Mouse (Mus musculus) small intestine, adult 2 months (tissue): ENCODE data around the gene F10. TPM values are rescaled to one million over a fixed set of nuclear protein-coding genes. Genes with fewer than 3 reads are reported as not detected.

Source experiments
- H3K27ac ChIP-seq: fragments of 200-500 bp; 2 replicates; pipeline ENCODE4 v1.5.1; 2012; ENCODE audit warnings: low read depth, low read length, control low read depth, inconsistent platforms; ENCODE audit not compliant: insufficient read depth
- H3K27me3 ChIP-seq: fragments of 200-500 bp; 2 replicates; pipeline ENCODE4 v1.6.1; 2012; ENCODE audit warnings: mild to moderate bottlenecking, moderate library complexity, low read length, inconsistent platforms; ENCODE audit not compliant: control insufficient read depth, insufficient read depth
- H3K36me3 ChIP-seq: fragments of 200-500 bp; 2 replicates; pipeline ENCODE4 v1.6.1; 2012; ENCODE audit warnings: mild to moderate bottlenecking, low read length, control low read depth, inconsistent platforms; ENCODE audit not compliant: control insufficient read depth, insufficient read depth
- H3K4me1 ChIP-seq: fragments of 200-500 bp; 2 replicates; pipeline ENCODE4 v1.6.1; 2012; ENCODE audit warnings: low read length, inconsistent platforms, mixed read lengths; ENCODE audit not compliant: control insufficient read depth, insufficient read depth, insufficient read length
- H3K4me3 ChIP-seq: fragments of 200-500 bp; 2 replicates; pipeline ENCODE4 v1.5.1; 2012; ENCODE audit warnings: low read depth, mild to moderate bottlenecking, control low read depth, inconsistent platforms, low read length, moderate library complexity
- CTCF ChIP-seq: fragments of 200-500 bp; IDR thresholded peaks from 2 replicates; pipeline ENCODE4 v1.5.1; 2012; ENCODE audit warnings: low read depth, mild to moderate bottlenecking, control low read depth, inconsistent platforms, low read length, moderate library complexity, mixed read lengths; ENCODE audit not compliant: insufficient replicate concordance, insufficient read length; ENCODE audit errors: extremely low read depth
- POLR2A ChIP-seq: fragments of 200-500 bp; IDR thresholded peaks from 2 replicates; pipeline ENCODE4 v1.6.1; 2012; ENCODE audit warnings: low read depth, mild to moderate bottlenecking, control low read depth, inconsistent platforms, low read length, moderate library complexity
- WGBS: fragments of 180-500 bp; shearing (Covaris S2); methylation state at CpG from one replicate; pipeline ENCODE4 v1.1.7; 2018; 5-methylcytosine and 5-hydroxymethylcytosine counted together
- polyA plus RNA-seq: library from polyadenylated mRNA; depleted of rRNA; stranded (reverse); fragments of >200 nt; gene quantifications from 2 replicates; pipeline ENCODE4 v1.2.3, GENCODE M21; 2012

The F10 gene
- polyA plus RNA-seq, 1 experiment = 0.19 TPM

DNA sequence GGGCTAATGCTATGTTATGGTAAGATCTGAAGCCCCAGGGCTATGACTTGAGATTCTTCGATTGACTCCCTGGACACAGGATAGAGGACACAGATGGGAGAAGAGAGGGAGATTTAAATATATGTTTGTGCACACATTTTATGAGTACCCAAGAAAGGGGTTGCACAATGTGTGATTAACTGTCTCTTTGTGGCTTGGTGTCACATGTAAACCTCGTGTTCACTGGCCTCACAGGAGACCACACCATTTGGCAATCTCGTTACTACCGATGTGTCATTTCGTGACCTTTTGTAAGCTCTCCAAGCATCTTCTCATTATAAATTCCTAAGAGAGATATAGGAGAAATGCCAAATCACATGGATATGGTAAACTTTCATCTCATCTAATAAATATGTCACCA lies 9.5 kb upstream of the F10 start:
- H3K4me3 ChIP-seq = no peak overlapping the region
- H3K36me3 ChIP-seq = no peaks in the 10 kb centered on the region
- WGBS = 74% methylated on average over 5 of the region's 5 CpGs
- H3K27me3 ChIP-seq = no peaks in the 10 kb centered on the region
- no peak overlapping the region for H3K27ac ChIP-seq
- no peak for TF ChIP-seq POLR2A
- no peak for TF ChIP-seq CTCF
- H3K4me1 ChIP-seq = no peaks in the 10 kb centered on the region

GRCm38 (mm10) chr8:13028482-13028881 lies 8.6 kb upstream of the F10 start:
- H3K36me3 ChIP-seq = no peaks in the 10 kb centered on the region
- no peak for TF ChIP-seq POLR2A
- TF ChIP-seq CTCF = no peak
- WGBS = 35% methylated on average over 5 of the region's 5 CpGs

DNA sequence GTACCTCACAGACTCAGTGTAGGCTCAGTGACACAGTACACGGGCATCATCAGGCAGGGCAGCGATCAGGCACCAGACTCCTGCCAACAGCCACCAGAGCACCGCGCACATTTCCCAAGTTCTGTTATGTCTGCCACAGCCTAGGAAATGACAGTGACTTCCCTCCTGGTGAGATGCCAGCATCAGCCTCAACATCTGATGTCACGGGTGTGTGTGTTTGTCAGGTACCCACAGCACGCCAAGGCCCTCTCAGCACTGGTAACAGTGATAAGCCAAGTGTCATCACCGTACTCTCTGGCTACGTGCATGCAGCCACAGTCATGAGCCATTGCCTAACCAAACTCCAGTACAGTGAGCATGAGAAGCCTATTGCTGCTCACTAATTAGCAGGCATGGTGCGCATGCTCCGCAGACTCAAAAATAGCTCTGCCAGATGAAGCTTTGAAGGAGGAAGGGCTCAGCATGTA lies 729 bp upstream of the F10 start:
- H3K36me3 ChIP-seq = no peaks in the 10 kb centered on the region
- 82% methylated on average over 10 of the region's 10 CpGs for WGBS
- TF ChIP-seq POLR2A = no peak
- no peak for TF ChIP-seq CTCF
- H3K27ac ChIP-seq = no peak overlapping the region
- no peaks in the 10 kb centered on the region for H3K4me1 ChIP-seq
- H3K4me3 ChIP-seq = no peak overlapping the region
- no peaks in the 10 kb centered on the region for H3K27me3 ChIP-seq

More at GRCm38 (mm10) chr8:13028482-13028881, 8.6 kb upstream of the F10 start:
- Histone ChIP-seq H3K4me1 (no peaks in the 10 kb centered on the region), H3K27me3 (no peaks in the 10 kb centered on the region), H3K27ac (no peak overlapping the region), H3K4me3 (no peak overlapping the region)

- no peak overlapping the region for H3K4me3 ChIP-seq
- WGBS = 38% methylated on average over 5 of the region's 5 CpGs
- TF ChIP-seq POLR2A = no peak
- no peak for TF ChIP-seq CTCF
- H3K36me3 ChIP-seq = no peaks in the 10 kb centered on the region
- H3K27ac ChIP-seq = no peak overlapping the region
- no peaks in the 10 kb centered on the region for H3K27me3 ChIP-seq
- H3K4me1 ChIP-seq = no peaks in the 10 kb centered on the region
Observed at GRCm38 (mm10) chr8:13037569-13037968, 461 bp downstream of the F10 start.

DNA sequence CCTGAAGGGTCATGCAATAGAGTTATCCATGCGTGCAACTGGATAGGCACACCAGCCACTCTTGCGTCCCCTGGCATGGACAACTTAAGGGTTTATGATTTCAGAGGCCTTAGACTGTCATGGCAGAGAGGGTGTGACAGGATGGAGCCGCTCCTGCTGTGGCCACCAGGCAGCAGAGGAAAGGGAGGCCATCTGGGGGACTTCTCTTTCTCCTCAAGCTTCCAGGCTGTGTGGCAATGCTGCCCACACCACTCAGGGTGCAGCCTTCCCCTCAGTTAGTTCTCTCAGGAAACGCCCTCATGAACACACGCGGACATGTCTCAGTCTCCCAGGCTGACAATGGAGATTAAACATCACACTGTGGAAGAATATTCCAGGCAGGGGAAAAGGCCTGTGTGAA lies 1.9 kb downstream of the F10 start:
- WGBS = 77% methylated on average over 6 of the region's 6 CpGs
- H3K4me3 ChIP-seq = no peak overlapping the region
- H3K27ac ChIP-seq = no peak overlapping the region
- TF ChIP-seq CTCF (no peak), POLR2A (no peak)
- H3K4me1 ChIP-seq = no peaks in the 10 kb centered on the region
- no peaks in the 10 kb centered on the region for H3K27me3 ChIP-seq
- H3K36me3 ChIP-seq = no peaks in the 10 kb centered on the region

- Histone ChIP-seq H3K27me3 (no peaks in the 10 kb centered on the region), H3K27ac (no peak overlapping the region), H3K4me1 (no peaks in the 10 kb centered on the region), H3K36me3 (no peaks in the 10 kb centered on the region), H3K4me3 (no peak overlapping the region)
- TF ChIP-seq POLR2A = no peak
- TF ChIP-seq CTCF = no peak
- WGBS = 63% methylated on average over 4 of the region's 4 CpGs
Observed at GRCm38 (mm10) chr8:13041459-13041858, 4.4 kb downstream of the F10 start.

DNA sequence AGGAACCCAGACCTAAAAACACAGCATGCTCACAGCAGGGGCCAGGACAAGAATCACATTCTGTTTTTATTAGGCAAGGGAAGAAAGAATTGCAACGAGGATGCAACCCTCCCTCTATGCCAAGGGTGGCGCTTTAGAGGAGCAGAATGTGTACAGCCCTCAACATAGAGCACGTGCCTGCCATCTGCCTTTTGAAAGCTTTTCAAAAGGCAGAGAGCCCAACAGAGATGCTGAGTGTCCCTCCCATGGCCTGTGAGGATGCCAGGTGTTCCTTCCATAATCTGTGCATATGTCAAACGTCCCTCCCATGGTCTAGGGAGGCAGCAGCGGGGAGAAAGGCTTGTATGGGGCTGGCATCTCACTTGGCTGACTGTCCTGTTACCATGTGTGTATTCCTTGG lies 10.5 kb downstream of the F10 start:
- H3K27me3 ChIP-seq = no peaks in the 10 kb centered on the region
- no peaks in the 10 kb centered on the region for H3K4me1 ChIP-seq
- H3K4me3 ChIP-seq = no peak overlapping the region
- TF ChIP-seq POLR2A (no peak), CTCF (no peak)
- WGBS = 54% methylated on average over 5 of the region's 5 CpGs
- H3K36me3 ChIP-seq = no peaks in the 10 kb centered on the region
- H3K27ac ChIP-seq = no peak overlapping the region

DNA sequence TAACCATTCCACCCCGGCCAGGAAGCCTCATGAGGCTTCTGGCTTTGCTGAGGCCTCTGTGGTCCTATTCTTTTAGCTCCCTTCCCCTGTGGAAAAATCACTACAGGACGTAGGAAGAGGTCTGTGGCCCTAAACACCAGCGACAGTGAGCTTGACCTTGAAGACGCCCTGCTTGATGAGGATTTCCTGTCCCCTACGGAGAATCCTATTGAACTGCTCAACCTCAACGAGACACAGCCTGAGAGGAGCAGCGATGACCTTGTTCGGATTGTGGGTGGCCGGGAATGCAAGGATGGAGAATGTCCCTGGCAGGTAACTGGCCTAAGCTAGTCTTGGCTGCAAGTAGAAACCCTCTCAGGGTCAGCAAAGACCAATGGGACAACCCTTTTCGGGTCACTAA lies 13.4 kb downstream of the F10 start:
- Histone ChIP-seq H3K4me1 (no peaks in the 10 kb centered on the region), H3K36me3 (no peaks in the 10 kb centered on the region), H3K27me3 (no peaks in the 10 kb centered on the region), H3K4me3 (no peak overlapping the region), H3K27ac (no peak overlapping the region)
- no peak for TF ChIP-seq CTCF
- no peak for TF ChIP-seq POLR2A
- WGBS = 84% methylated on average over 10 of the region's 10 CpGs
